7 mouse cellular contexts compared by ENCODE assay signal in the genomic region with DNA sequence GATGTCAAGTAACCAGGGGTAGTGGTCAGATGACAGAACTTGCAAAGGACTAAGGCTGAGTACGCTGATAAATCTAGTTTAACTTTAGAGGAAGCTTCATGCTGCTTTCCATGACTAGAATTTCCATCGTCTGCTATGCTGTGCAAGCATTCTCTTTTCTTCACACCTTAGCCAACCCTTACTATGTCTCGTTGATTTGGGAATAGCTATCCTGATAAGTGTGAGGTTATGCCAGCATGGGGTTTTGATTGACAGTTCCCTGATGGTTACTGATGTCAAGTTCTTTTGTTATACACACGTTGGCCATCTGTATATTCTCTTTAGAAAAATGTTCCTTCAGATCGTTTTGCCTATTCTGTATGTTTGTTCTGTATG. TPM values are rescaled to one million over a fixed set of nuclear protein-coding genes. Genes with fewer than 3 reads are reported as not detected.
DNase-seq lines count a peak whose midpoint lies in the region; ATAC-seq and TF ChIP-seq lines count a peak whose summit lies in the region.

No protein-coding gene starts in this region.

- DNase-seq in lung, embryonic 14.5 days = no peak
- no peak for DNase-seq in lung, postnatal 14 days
- DNase-seq in forebrain, postnatal 0 days = no peak
- no peak for DNase-seq in liver, embryonic 11.5 days (ENCODE audit: low spot score)
- DNase-seq in c-Kit-positive CD71-positive TER-119-positive erythroid progenitor cells, embryonic 14.5 days (ENCODE audit: low spot score) = no peak
- DNase-seq in ovary, postnatal 10 days (ENCODE audit: low spot score) = no peak

- H3K4me3 ChIP-seq in lung, embryonic 14.5 days (ENCODE audit: low read depth, low read length) = peak overlapping the region; percentile 67
- H3K4me3 ChIP-seq in forebrain, postnatal 0 days (ENCODE audit: low read depth, low read length) = peak overlapping the region; percentile 53
- peak overlapping the region; percentile 67 for H3K4me3 ChIP-seq in liver, embryonic 11.5 days (ENCODE audit: low read depth, low read length)
- H3K4me3 ChIP-seq in stomach, embryonic 15.5 days (replicated peaks) = peak overlapping the region; percentile 66

- peaks cover 3% of the 10 kb centered on the region; the same call in 1 of the 2 replicates for H3K4me1 ChIP-seq in lung, embryonic 14.5 days (ENCODE audit: insufficient read depth)
- H3K4me1 ChIP-seq in forebrain, postnatal 0 days (ENCODE audit: insufficient read depth) = peaks cover 10% of the 10 kb centered on the region; the same call in 1 of the 2 replicates
- H3K4me1 ChIP-seq in liver, embryonic 11.5 days (replicated peaks; ENCODE audit: control insufficient read depth, insufficient read depth, low read length) = no peaks in the 10 kb centered on the region
- H3K4me1 ChIP-seq in stomach, embryonic 15.5 days = peaks cover 7% of the 10 kb centered on the region; the same call in 1 of the 2 replicates

- no peak overlapping the region for H3K27ac ChIP-seq in lung, embryonic 14.5 days (ENCODE audit: low read depth)
- no peak overlapping the region for H3K27ac ChIP-seq in forebrain, postnatal 0 days (ENCODE audit: low read depth, low read length)
- H3K27ac ChIP-seq in liver, embryonic 11.5 days (ENCODE audit: low read depth, low read length) = no peak overlapping the region
- no peak overlapping the region for H3K27ac ChIP-seq in stomach, embryonic 15.5 days

- H3K9me3 ChIP-seq in lung, embryonic 14.5 days (ENCODE audit: low read depth, low read length) = no peaks in the 10 kb centered on the region
- H3K9me3 ChIP-seq in forebrain, postnatal 0 days (ENCODE audit: low read length) = no peaks in the 10 kb centered on the region
- H3K9me3 ChIP-seq in liver, embryonic 11.5 days (ENCODE audit: control insufficient read depth, low read length) = no peaks in the 10 kb centered on the region
- H3K9me3 ChIP-seq in stomach, embryonic 15.5 days = no peaks in the 10 kb centered on the region

- no peaks in the 10 kb centered on the region for H3K36me3 ChIP-seq in lung, embryonic 14.5 days (ENCODE audit: insufficient read depth)
- no peaks in the 10 kb centered on the region for H3K36me3 ChIP-seq in forebrain, postnatal 0 days (ENCODE audit: insufficient read depth)
- no peaks in the 10 kb centered on the region for H3K36me3 ChIP-seq in liver, embryonic 11.5 days (ENCODE audit: control insufficient read depth, insufficient read depth, low read length)
- no peaks in the 10 kb centered on the region for H3K36me3 ChIP-seq in stomach, embryonic 15.5 days

- H3K9ac ChIP-seq in lung, embryonic 14.5 days = no peak overlapping the region
- H3K9ac ChIP-seq in forebrain, postnatal 0 days = peak overlapping the region; percentile 47
- H3K9ac ChIP-seq in liver, embryonic 11.5 days (ENCODE audit: low read depth, low read length) = no peak overlapping the region
- no peak overlapping the region for H3K9ac ChIP-seq in stomach, embryonic 15.5 days

- no peak for ATAC-seq in lung, embryonic 14.5 days (ENCODE audit: insufficient read depth)
- ATAC-seq in forebrain, postnatal 0 days = no peak; the same call in 1 of the 2 replicates
- ATAC-seq in liver, embryonic 11.5 days (replicated peaks; ENCODE audit: low FRiP score) = no peak
- no peak for ATAC-seq in stomach, embryonic 15.5 days (ENCODE audit: insufficient read depth, low FRiP score, low read depth)

- H3K27me3 ChIP-seq in lung, embryonic 14.5 days (ENCODE audit: insufficient read depth, low read length) = no peaks in the 10 kb centered on the region
- H3K27me3 ChIP-seq in forebrain, postnatal 0 days (ENCODE audit: insufficient read depth, low read length) = no peaks in the 10 kb centered on the region
- H3K27me3 ChIP-seq in liver, embryonic 11.5 days (replicated peaks; ENCODE audit: control insufficient read depth, insufficient read depth, low read length) = no peaks in the 10 kb centered on the region
- H3K27me3 ChIP-seq in stomach, embryonic 15.5 days (replicated peaks) = no peaks in the 10 kb centered on the region

- TF ChIP-seq CTCF in lung, embryonic 14.5 days (IDR thresholded peaks at IDR 0.05; ENCODE audit: low read depth) = no peak
- no peak for TF ChIP-seq CTCF in forebrain, postnatal 0 days (IDR thresholded peaks at IDR 0.05; ENCODE audit: low read depth)

- WGBS in lung, embryonic 14.5 days = 35% methylated on average over 5 of the region's 5 CpGs
- WGBS in forebrain, postnatal 0 days = 27% methylated on average over 5 of the region's 5 CpGs
- WGBS in liver, embryonic 11.5 days = 34% methylated on average over 5 of the region's 5 CpGs
- 40% methylated on average over 5 of the region's 5 CpGs for WGBS in stomach, embryonic 15.5 days

- peak overlapping the region; percentile 94 for H3K4me2 ChIP-seq in lung, embryonic 14.5 days
- H3K4me2 ChIP-seq in forebrain, postnatal 0 days (ENCODE audit: low read depth) = peak overlapping the region; percentile 100
- H3K4me2 ChIP-seq in liver, embryonic 11.5 days = peak overlapping the region; percentile 93
- H3K4me2 ChIP-seq in stomach, embryonic 15.5 days = peak overlapping the region; percentile 78

RNA-seq across cellular contexts. Expression of gene Rab32, which starts 0.3 kb away (rescaled TPM):
- 25.7 and 26.2 TPM in 2 replicates for polyA plus RNA-seq in lung, embryonic 14.5 days (2014; fragmentation: Nextera tagmentation; extraction: Ambion mirVana)
- 3.2 TPM in 2 replicates for total RNA-seq in forebrain, postnatal 0 days (2014; rRNA removed)
- polyA plus RNA-seq in forebrain, postnatal 0 days (2015; fragmentation: Nextera tagmentation; extraction: Ambion mirVana) = 3.5 and 3.6 TPM in 2 replicates
- polyA plus RNA-seq in liver, embryonic 11.5 days (2014; fragmentation: Nextera tagmentation; extraction: Ambion mirVana) = 30.3 and 31.0 TPM in 2 replicates
- 26.4 TPM in 2 replicates for polyA plus RNA-seq in stomach, embryonic 15.5 days (2015; fragmentation: Nextera tagmentation; extraction: Ambion mirVana)
